29 mouse cellular contexts compared by ENCODE assay signal in the genomic region with DNA sequence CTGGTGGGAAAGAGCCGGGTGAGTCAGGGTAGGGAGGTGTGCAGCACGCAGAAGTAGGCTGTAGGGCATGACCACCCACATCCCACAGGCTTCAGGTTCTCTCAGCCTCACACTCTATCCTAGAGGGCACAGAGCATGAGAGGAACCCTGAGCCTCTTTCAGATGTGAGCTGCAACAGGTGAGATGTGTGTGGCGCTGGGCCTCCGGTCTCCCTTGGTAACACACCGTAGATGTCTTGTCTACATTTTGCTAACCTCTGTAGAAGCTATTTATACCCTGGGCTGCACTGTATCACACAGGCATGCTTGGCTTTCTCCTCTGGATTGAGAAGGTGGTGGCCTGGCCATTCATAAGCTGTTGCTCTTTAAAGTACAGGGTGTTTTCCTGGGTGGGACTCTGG. TPM values are rescaled to one million over a fixed set of nuclear protein-coding genes. Genes with fewer than 3 reads are reported as not detected.
DNase-seq lines count a peak whose midpoint lies in the region; ATAC-seq lines count a peak whose summit lies in the region.
"Had no signal": no experiment of that assay in that cellular context is flagged by ENCODE, and none has a peak within 500 bp of the region (broad histone marks: within the 10 kb centered on the region; RNA-seq: fewer than 3 reads in every experiment).

No protein-coding gene starts in this region.

- H3K36me3 ChIP-seq in heart, embryonic 12.5 days = peaks cover 51% of the 10 kb centered on the region
- peaks cover 48% of the 10 kb centered on the region for H3K36me3 ChIP-seq in midbrain, embryonic 10.5 days
- H3K36me3 ChIP-seq: liver, embryonic 13.5 days had no signal

- no peak overlapping the region; the same call in 1 of the 2 replicates for H3K4me3 ChIP-seq in heart, embryonic 12.5 days
- H3K4me3 ChIP-seq in midbrain, embryonic 10.5 days = no peak overlapping the region
- H3K4me3 ChIP-seq: forebrain, embryonic 12.5 days; hindbrain, embryonic 10.5 days; limb, embryonic 12.5 days; liver, embryonic 13.5 days; lung, embryonic 15.5 days; midbrain, embryonic 12.5 days; neural tube, embryonic 12.5 days; stomach, embryonic 15.5 days had no signal

- H3K27me3 ChIP-seq in heart, embryonic 12.5 days (replicated peaks) = no peaks in the 10 kb centered on the region
- no peaks in the 10 kb centered on the region for H3K27me3 ChIP-seq in midbrain, embryonic 10.5 days (ENCODE audit: low read depth, poor library complexity, severe bottlenecking)
- H3K27me3 ChIP-seq: forebrain, embryonic 12.5 days; limb, embryonic 12.5 days; lung, embryonic 15.5 days; midbrain, embryonic 12.5 days; neural tube, embryonic 12.5 days; stomach, embryonic 15.5 days had no signal

- peaks cover 55% of the 10 kb centered on the region for H3K4me1 ChIP-seq in heart, embryonic 12.5 days (replicated peaks)
- peaks cover 31% of the 10 kb centered on the region for H3K4me1 ChIP-seq in midbrain, embryonic 10.5 days

- intact Hi-C loops in heart, postnatal 36 days (cut with DNase I) = no loop called here

- H3K27ac ChIP-seq in heart, embryonic 12.5 days (ENCODE audit: poor library complexity, severe bottlenecking) = peak overlapping the region; percentile 91
- H3K27ac ChIP-seq in midbrain, embryonic 10.5 days (replicated peaks) = no peak overlapping the region
- H3K27ac ChIP-seq: forebrain, embryonic 12.5 days; hindbrain, embryonic 10.5 days; liver, embryonic 13.5 days; lung, embryonic 15.5 days; midbrain, embryonic 12.5 days; neural tube, embryonic 12.5 days; stomach, embryonic 15.5 days had no signal

- DNase-seq in CD4-positive, CD25-positive, alpha-beta regulatory T cell, adult 2 months (ENCODE audit: low read depth, low spot score) = peak; percentile 22
- no peak for DNase-seq in heart, postnatal 36 days
- peak; percentile 40 for DNase-seq in thymus, postnatal 4 days
- no peak for DNase-seq in thymus, postnatal 0 days (ENCODE audit: low spot score)
- no peak for DNase-seq in midbrain, embryonic 10.5 days (ENCODE audit: low spot score)
- no peak for DNase-seq in kidney, adult 18-20 months
- DNase-seq: adrenal gland, postnatal 36 days; cerebellum, adult 18-20 months; cerebellum, postnatal 25 days; gastrocnemius, postnatal 10 days; kidney, postnatal 10 days; liver, embryonic 13.5 days; lung, postnatal 4 days; thymus, adult 2 months had no signal

- no peak for ATAC-seq in CD4-positive, CD25-positive, alpha-beta regulatory T cell, adult 4 months
- ATAC-seq in heart, embryonic 12.5 days (ENCODE audit: insufficient number of reproducible peaks, low FRiP score) = no peak

- peak overlapping the region; percentile 45; the same call in 1 of the 2 replicates for H3K9ac ChIP-seq in heart, embryonic 12.5 days
- H3K9ac ChIP-seq: forebrain, embryonic 12.5 days; limb, embryonic 12.5 days; liver, embryonic 13.5 days; lung, embryonic 15.5 days; midbrain, embryonic 12.5 days; neural tube, embryonic 12.5 days; stomach, embryonic 15.5 days had no signal

- H3K9me3 ChIP-seq in heart, embryonic 12.5 days (replicated peaks) = no peaks in the 10 kb centered on the region
- no peaks in the 10 kb centered on the region for H3K9me3 ChIP-seq in midbrain, embryonic 10.5 days (replicated peaks)
- H3K9me3 ChIP-seq: forebrain, embryonic 12.5 days; hindbrain, embryonic 10.5 days; limb, embryonic 12.5 days; liver, embryonic 13.5 days; lung, embryonic 15.5 days; midbrain, embryonic 12.5 days; neural tube, embryonic 12.5 days; stomach, embryonic 15.5 days had no signal

- H3K4me2 ChIP-seq in heart, embryonic 12.5 days = peak overlapping the region; percentile 49
- H3K4me2 ChIP-seq: forebrain, embryonic 12.5 days; limb, embryonic 12.5 days; liver, embryonic 13.5 days; lung, embryonic 15.5 days; midbrain, embryonic 12.5 days; neural tube, embryonic 12.5 days; stomach, embryonic 15.5 days had no signal

- 60% methylated on average over 5 of the region's 5 CpGs for WGBS in heart, embryonic 12.5 days
- WGBS in midbrain, embryonic 10.5 days = 89% methylated on average over 5 of the region's 5 CpGs

RNA-seq across cellular contexts. Expression of a gene that starts 5.7 kb away (rescaled TPM):
- 1 to 10 TPM; 4.2 TPM for polyA plus RNA-seq in CD4-positive, CD25-positive, alpha-beta regulatory T cell, adult 4 months (2017; shearing (Covaris generic))
- polyA plus RNA-seq in heart, embryonic 12.5 days (2016; fragmentation: Nextera tagmentation; extraction: Ambion mirVana) = 28.4 and 32.6 TPM in 2 replicates
- total RNA-seq in heart, postnatal 36 days (2021) = 100 to 1,000 TPM; 144 to 146 TPM
- polyA plus RNA-seq in thymus, postnatal 0 days (2015; fragmentation: Nextera tagmentation; extraction: Ambion mirVana) = 3.1 and 3.8 TPM in 2 replicates
- polyA plus RNA-seq in midbrain, embryonic 10.5 days (2016; fragmentation: Nextera tagmentation; extraction: Ambion mirVana) = 9.0 and 9.9 TPM in 2 replicates

RNA-seq across cellular contexts. Expression of a gene that starts 20.9 kb away (rescaled TPM):
- not detected for polyA plus RNA-seq in CD4-positive, CD25-positive, alpha-beta regulatory T cell, adult 4 months (2017; shearing (Covaris generic))
- not detected in 2 replicates for polyA plus RNA-seq in heart, embryonic 12.5 days (2016; fragmentation: Nextera tagmentation; extraction: Ambion mirVana)
- total RNA-seq in heart, postnatal 36 days (2021) = not detected
- not detected in 2 replicates for polyA plus RNA-seq in thymus, postnatal 0 days (2015; fragmentation: Nextera tagmentation; extraction: Ambion mirVana)
- polyA plus RNA-seq in midbrain, embryonic 10.5 days (2016; fragmentation: Nextera tagmentation; extraction: Ambion mirVana) = not detected in 2 replicates
- total RNA-seq: adrenal gland, postnatal 36 days; gastrocnemius, postnatal 10 days; layer of hippocampus, adult 18-20 months; left cerebral cortex, postnatal 10 days; monocyte, adult 5-6 weeks had no signal
- polyA plus RNA-seq: forebrain, embryonic 12.5 days; hindbrain, embryonic 10.5 days; kidney, adult 2 months; limb, embryonic 12.5 days; liver, embryonic 13.5 days; lung, embryonic 15.5 days; neural tube, embryonic 12.5 days; stomach, embryonic 15.5 days; thymus, adult 2 months had no signal

RNA-seq across cellular contexts. Expression of a gene that starts 51.4 kb away (rescaled TPM):
- not detected for polyA plus RNA-seq in CD4-positive, CD25-positive, alpha-beta regulatory T cell, adult 4 months (2017; shearing (Covaris generic))
- not detected in 2 replicates for polyA plus RNA-seq in heart, embryonic 12.5 days (2016; fragmentation: Nextera tagmentation; extraction: Ambion mirVana)
- not detected for total RNA-seq in heart, postnatal 36 days (2021)
- not detected in 2 replicates for polyA plus RNA-seq in thymus, postnatal 0 days (2015; fragmentation: Nextera tagmentation; extraction: Ambion mirVana)
- polyA plus RNA-seq in midbrain, embryonic 10.5 days (2016; fragmentation: Nextera tagmentation; extraction: Ambion mirVana) = not detected in 2 replicates
- total RNA-seq: adrenal gland, postnatal 36 days; gastrocnemius, postnatal 10 days; layer of hippocampus, adult 18-20 months; layer of hippocampus, postnatal 25 days; left cerebral cortex, postnatal 10 days; monocyte, adult 5-6 weeks had no signal
- polyA plus RNA-seq: forebrain, embryonic 12.5 days; frontal cortex, adult 2 months; hindbrain, embryonic 10.5 days; kidney, adult 2 months; limb, embryonic 12.5 days; liver, embryonic 13.5 days; lung, embryonic 15.5 days; midbrain, embryonic 12.5 days; neural tube, embryonic 12.5 days; stomach, embryonic 15.5 days; thymus, adult 2 months had no signal

RNA-seq across cellular contexts. Expression of a gene that starts 56.6 kb away (rescaled TPM):
- polyA plus RNA-seq in CD4-positive, CD25-positive, alpha-beta regulatory T cell, adult 4 months (2017; shearing (Covaris generic)) = 10 to 100 TPM; 20.4 to 22.1 TPM
- polyA plus RNA-seq in heart, embryonic 12.5 days (2016; fragmentation: Nextera tagmentation; extraction: Ambion mirVana) = 16.9 and 21.5 TPM in 2 replicates
- total RNA-seq in heart, postnatal 36 days (2021) = 1 to 10 TPM; 3.5 to 4.1 TPM
- polyA plus RNA-seq in thymus, postnatal 0 days (2015; fragmentation: Nextera tagmentation; extraction: Ambion mirVana) = 25.8 and 26.9 TPM in 2 replicates
- polyA plus RNA-seq in midbrain, embryonic 10.5 days (2016; fragmentation: Nextera tagmentation; extraction: Ambion mirVana) = 50.0 and 52.2 TPM in 2 replicates

RNA-seq across cellular contexts. Expression of a gene that starts 56.8 kb away (rescaled TPM):
- polyA plus RNA-seq in CD4-positive, CD25-positive, alpha-beta regulatory T cell, adult 4 months (2017; shearing (Covaris generic)) = 100 to 1,000 TPM in 1 of 2 experiments, 10 to 100 TPM in 1; 93.3 to 104 TPM
- 115 TPM in 2 replicates for polyA plus RNA-seq in heart, embryonic 12.5 days (2016; fragmentation: Nextera tagmentation; extraction: Ambion mirVana)
- 10 to 100 TPM; 44.1 to 44.4 TPM for total RNA-seq in heart, postnatal 36 days (2021)
- 200 TPM in 2 replicates for polyA plus RNA-seq in thymus, postnatal 0 days (2015; fragmentation: Nextera tagmentation; extraction: Ambion mirVana)
- polyA plus RNA-seq in midbrain, embryonic 10.5 days (2016; fragmentation: Nextera tagmentation; extraction: Ambion mirVana) = 161 and 172 TPM in 2 replicates

Comparison
In these comparisons a context has a peak if more than half of its experiments do, and no peak if none do; other contexts are left out.
1. DNase-seq: peak in CD4-positive, CD25-positive, alpha-beta regulatory T cell, adult 2 months (single experiment) and thymus, postnatal 4 days (single experiment); none in heart, postnatal 36 days (0 of 2), thymus, postnatal 0 days (single experiment), midbrain, embryonic 10.5 days (single experiment) and kidney, adult 18-20 months (single experiment).